Mouse (Mus musculus) embryonic facial prominence, embryonic 14.5 days (tissue): ENCODE measurements at regions not wholly inside any gene's neighbourhood (a gene's known extent, or its start where the extent isn't known, plus 50 kb on each side); places are given as distances from the start of the nearest gene placed in this dataset.

ENCODE experiments used
- ATAC-seq: fragments of 200-750 bp; cut with Nextera tagmentation; 2 replicates; pipeline ENCODE4 v1.8.0; 2017; ENCODE audit warnings: low read depth, moderate number of reproducible peaks, moderate TSS enrichment
- DNase-seq: peaks from one replicate; pipeline ENCODE4 v3.0.0-alpha.2; 2015; ENCODE audit warnings: low spot score
- H3K27ac ChIP-seq: fragments of 300-500 bp; sonication (generic); replicated peaks from 2 replicates; pipeline ENCODE4 v1.5.1; 2014; ENCODE audit warnings: low read depth, mild to moderate bottlenecking, low read length, moderate library complexity
- H3K27me3 ChIP-seq: fragments of 300-500 bp; sonication (generic); replicated peaks from 2 replicates; pipeline ENCODE4 v1.6.1; 2014; ENCODE audit warnings: low read length; ENCODE audit not compliant: control insufficient read depth, insufficient read depth
- H3K36me3 ChIP-seq: fragments of 300-500 bp; sonication (generic); 2 replicates; pipeline ENCODE4 v1.6.1; 2014; ENCODE audit warnings: low read length, mixed read lengths; ENCODE audit not compliant: control insufficient read depth, insufficient read depth
- H3K4me1 ChIP-seq: fragments of 300-500 bp; sonication (generic); 2 replicates; pipeline ENCODE4 v1.6.1; 2014; ENCODE audit warnings: antibody characterized with exemption, low read length; ENCODE audit not compliant: control insufficient read depth, insufficient read depth
- H3K4me2 ChIP-seq: fragments of 300-500 bp; sonication (generic); 2 replicates; pipeline ENCODE4 v1.6.1; 2014; ENCODE audit warnings: low read depth, mild to moderate bottlenecking, low read length, moderate library complexity, mixed read lengths
- H3K4me3 ChIP-seq: fragments of 300-500 bp; sonication (generic); 2 replicates; pipeline ENCODE4 v1.5.1; 2014; ENCODE audit warnings: low read depth, mild to moderate bottlenecking, low read length
- H3K9ac ChIP-seq: fragments of 300-500 bp; sonication (generic); 2 replicates; pipeline ENCODE4 v1.6.1; 2014; ENCODE audit warnings: low read depth, mild to moderate bottlenecking, low read length, moderate library complexity, mixed read lengths
- H3K9me3 ChIP-seq: fragments of 300-500 bp; sonication (generic); 2 replicates; pipeline ENCODE4 v1.6.1; 2016; ENCODE audit warnings: low read length; ENCODE audit not compliant: control insufficient read depth
- WGBS: fragments of 180-500 bp; shearing (Covaris S2); extraction: QIAGEN DNeasy Blood & Tissue Kit; methylation state at CpG from one replicate; pipeline ENCODE4 v1.1.7; 2014; 5-methylcytosine and 5-hydroxymethylcytosine counted together

GRCm38 (mm10) chr19:36178828-36179251 is 58.9 kb upstream of the Ankrd1 start:
- Histone ChIP-seq H3K4me2 (no peak overlapping the region), H3K27me3 (no peaks in the 10 kb centered on the region), H3K36me3 (no peaks in the 10 kb centered on the region), H3K4me3 (no peak overlapping the region), H3K9ac (no peak overlapping the region), H3K27ac (no peak overlapping the region), H3K9me3 (no peaks in the 10 kb centered on the region), H3K4me1 (no peaks in the 10 kb centered on the region)
- ATAC-seq (peak; percentile 28; the same call in 1 of the 2 replicates), DNase-seq (peak; percentile 72)
- 38% methylated on average over 6 of the region's 6 CpGs for WGBS

- Histone ChIP-seq H3K36me3 (no peaks in the 10 kb centered on the region), H3K9me3 (no peaks in the 10 kb centered on the region), H3K9ac (no peak overlapping the region), H3K4me1 (no peaks in the 10 kb centered on the region), H3K4me2 (no peak overlapping the region), H3K27me3 (no peaks in the 10 kb centered on the region), H3K4me3 (no peak overlapping the region), H3K27ac (no peak overlapping the region)
- ATAC-seq (no peak), DNase-seq (no peak)
- 52% methylated on average over 6 of the region's 7 CpGs for WGBS
These were observed 60.4 kb upstream of the Ankrd1 start for GRCm38 (mm10) chr19:36180329-36180728.

DNA sequence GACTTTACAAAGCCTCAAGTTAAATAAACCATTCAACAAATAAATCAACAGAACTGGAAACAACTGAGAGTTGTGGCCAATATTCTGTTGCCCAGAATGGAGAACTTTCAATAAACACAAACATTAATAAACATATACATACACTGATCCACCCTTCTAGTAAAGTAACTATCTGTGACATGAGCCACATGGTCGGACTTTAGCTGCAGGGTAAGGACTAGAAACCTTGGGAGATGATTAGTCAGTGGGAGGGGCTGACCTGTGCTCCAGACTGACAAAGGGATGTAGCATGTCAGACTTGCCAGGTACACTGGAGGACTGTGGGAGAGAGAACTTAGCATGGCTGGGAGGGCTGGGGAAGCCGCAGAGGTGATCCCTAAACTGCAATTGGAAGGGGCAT is 61.6 kb upstream of the Ankrd1 start:
- H3K9me3 ChIP-seq: no peaks in the 10 kb centered on the region
- WGBS: 51% methylated on average over 2 of the region's 2 CpGs
- no peaks in the 10 kb centered on the region for H3K36me3 ChIP-seq
- no peaks in the 10 kb centered on the region for H3K27me3 ChIP-seq
- no peak overlapping the region for H3K4me2 ChIP-seq
- no peak overlapping the region for H3K27ac ChIP-seq
- no peaks in the 10 kb centered on the region for H3K4me1 ChIP-seq
- H3K4me3 ChIP-seq: no peak overlapping the region
- H3K9ac ChIP-seq: no peak overlapping the region
- no peak for ATAC-seq
- DNase-seq: no peak

- H3K27ac ChIP-seq: no peak overlapping the region
- H3K36me3 ChIP-seq: no peaks in the 10 kb centered on the region
- ATAC-seq: peak; percentile 75
- H3K27me3 ChIP-seq: no peaks in the 10 kb centered on the region
- no peaks in the 10 kb centered on the region for H3K4me1 ChIP-seq
- H3K9me3 ChIP-seq: no peaks in the 10 kb centered on the region
- no peak overlapping the region for H3K9ac ChIP-seq
- H3K4me3 ChIP-seq: no peak overlapping the region
- WGBS: 29% methylated on average over 2 of the region's 2 CpGs
- DNase-seq: peak; percentile 75
- no peak overlapping the region for H3K4me2 ChIP-seq
These were observed 63.2 kb upstream of the Ankrd1 start for GRCm38 (mm10) chr19:36183127-36183526.

GRCm38 (mm10) chr19:36189662-36190061 is 69.8 kb upstream of the Ankrd1 start:
- Histone ChIP-seq H3K4me2 (no peak overlapping the region), H3K4me1 (no peaks in the 10 kb centered on the region), H3K27ac (no peak overlapping the region), H3K9me3 (peaks cover 4% of the 10 kb centered on the region; the same call in 1 of the 2 replicates), H3K9ac (no peak overlapping the region), H3K27me3 (no peaks in the 10 kb centered on the region), H3K36me3 (no peaks in the 10 kb centered on the region), H3K4me3 (no peak overlapping the region)
- ATAC-seq (no peak), DNase-seq (no peak)
- 86% methylated on average over 5 of the region's 5 CpGs for WGBS

DNA sequence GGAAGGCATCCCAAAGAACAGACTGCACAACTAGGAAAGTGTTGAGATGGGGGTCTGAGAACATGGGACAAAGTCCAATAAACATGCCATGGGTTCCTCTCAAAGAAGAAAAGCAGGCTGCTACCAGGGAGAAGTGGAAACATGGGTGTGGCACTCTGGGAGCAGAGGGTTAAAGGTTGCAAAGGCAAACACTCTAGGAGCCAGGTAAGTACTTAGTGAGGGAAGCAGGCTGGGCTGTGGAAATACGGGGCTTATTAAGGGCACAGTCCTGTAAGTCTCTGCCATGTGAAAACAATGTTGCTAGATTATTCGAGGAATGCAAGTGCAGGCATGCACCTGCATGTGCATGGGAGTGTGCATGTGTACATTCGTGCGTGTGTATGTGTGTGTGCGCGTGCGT is 71.7 kb upstream of the Ankrd1 start:
- Histone ChIP-seq H3K27me3 (no peaks in the 10 kb centered on the region), H3K9me3 (peaks cover 4% of the 10 kb centered on the region; the same call in 1 of the 2 replicates), H3K4me2 (no peak overlapping the region), H3K27ac (no peak overlapping the region), H3K4me1 (no peaks in the 10 kb centered on the region), H3K4me3 (no peak overlapping the region), H3K9ac (no peak overlapping the region), H3K36me3 (no peaks in the 10 kb centered on the region)
- DNase-seq (no peak), ATAC-seq (no peak)
- 87% methylated on average over 7 of the region's 7 CpGs for WGBS

GRCm38 (mm10) chr19:36204269-36204668 is 84.4 kb upstream of the Ankrd1 start:
- H3K27me3 ChIP-seq: no peaks in the 10 kb centered on the region
- H3K27ac ChIP-seq: no peak overlapping the region
- H3K9me3 ChIP-seq: no peaks in the 10 kb centered on the region
- H3K4me3 ChIP-seq: no peak overlapping the region
- H3K36me3 ChIP-seq: no peaks in the 10 kb centered on the region
- 89% methylated on average over 2 of the region's 2 CpGs for WGBS
- peaks cover 5% of the 10 kb centered on the region; the same call in 1 of the 2 replicates for H3K4me1 ChIP-seq
- DNase-seq (no peak), ATAC-seq (no peak)
- no peak overlapping the region for H3K9ac ChIP-seq
- no peak overlapping the region for H3K4me2 ChIP-seq

DNA sequence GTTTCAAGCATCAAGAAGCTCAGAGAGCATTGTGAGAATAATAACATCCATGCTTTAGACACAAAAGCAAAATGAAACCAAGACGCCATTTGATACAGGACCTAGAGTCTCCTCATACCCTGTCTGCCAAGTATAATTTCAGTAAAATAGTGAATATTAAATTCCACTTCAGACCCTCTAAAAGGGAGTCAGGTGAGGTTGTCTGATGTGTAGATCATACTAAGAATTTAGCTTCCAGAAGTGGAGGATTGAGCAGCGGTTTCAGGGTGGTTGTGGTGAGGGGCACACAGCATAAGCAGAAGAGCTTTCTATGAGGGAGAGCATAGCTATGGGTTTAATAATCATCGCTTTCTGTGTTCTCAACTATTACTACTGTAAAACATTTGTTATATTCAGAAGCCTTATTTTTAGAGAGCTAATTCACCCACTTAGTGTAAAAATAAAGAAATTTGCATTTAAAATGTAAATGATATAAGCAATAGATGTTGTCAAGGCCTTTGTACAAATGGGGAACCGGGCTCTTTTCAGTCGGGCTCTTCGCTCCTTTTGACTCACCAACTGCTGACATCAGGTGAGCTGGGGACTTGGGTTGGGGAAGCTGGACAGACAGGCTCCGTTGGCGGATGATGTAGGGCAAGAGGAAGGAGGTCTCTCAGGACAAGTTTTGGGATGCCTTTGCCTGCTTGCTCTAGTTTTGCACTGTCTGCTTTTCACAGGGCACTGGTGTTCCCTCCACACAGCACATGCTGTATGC is 85.2 kb upstream of the Ankrd1 start:
- Histone ChIP-seq H3K4me3 (no peak overlapping the region), H3K4me2 (no peak overlapping the region), H3K36me3 (no peaks in the 10 kb centered on the region), H3K27me3 (no peaks in the 10 kb centered on the region), H3K4me1 (peaks cover 5% of the 10 kb centered on the region; the same call in 1 of the 2 replicates), H3K9me3 (no peaks in the 10 kb centered on the region), H3K27ac (no peak overlapping the region), H3K9ac (no peak overlapping the region)
- DNase-seq (no peak), ATAC-seq (no peak)
- 89% methylated on average over 8 of the region's 8 CpGs for WGBS

DNA sequence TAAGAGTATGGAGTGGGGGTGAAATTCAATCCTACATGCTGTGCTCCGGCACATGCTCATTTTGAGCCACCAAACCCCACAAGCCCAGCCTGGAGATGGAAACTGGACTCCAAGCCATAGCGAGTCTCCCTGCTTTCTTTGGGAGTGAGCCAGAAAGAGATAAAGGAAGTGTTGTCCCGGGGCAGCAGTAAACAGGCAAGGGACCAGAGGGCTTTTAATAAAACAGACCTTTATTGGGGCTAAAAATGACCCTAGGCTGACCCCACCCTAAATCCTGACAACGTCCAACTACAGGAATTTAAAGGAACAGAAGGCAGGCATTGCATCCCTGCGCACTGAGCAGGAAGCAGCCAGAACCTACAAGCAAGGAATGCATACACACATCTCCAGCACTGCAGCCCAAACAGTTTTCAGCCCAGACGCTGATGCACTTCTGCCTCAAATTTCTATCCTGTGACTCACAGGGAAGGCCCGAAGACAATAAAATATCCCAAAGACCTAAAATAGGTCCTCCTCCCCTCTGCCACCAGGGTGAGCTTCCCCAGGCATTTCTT is 87.9 kb upstream of the Ankrd1 start:
- peaks cover 5% of the 10 kb centered on the region; the same call in 1 of the 2 replicates for H3K4me1 ChIP-seq
- ATAC-seq (peak; percentile 68), DNase-seq (peak; percentile 81)
- no peak overlapping the region for H3K4me3 ChIP-seq
- H3K27ac ChIP-seq: peak overlapping the region; percentile 4; the same call in 1 of the 2 replicates
- H3K27me3 ChIP-seq: no peaks in the 10 kb centered on the region
- WGBS: 15% methylated on average over 7 of the region's 7 CpGs
- H3K4me2 ChIP-seq: peak overlapping the region; percentile 11; the same call in 1 of the 2 replicates
- H3K36me3 ChIP-seq: no peaks in the 10 kb centered on the region
- H3K9me3 ChIP-seq: no peaks in the 10 kb centered on the region
- H3K9ac ChIP-seq: no peak overlapping the region
